Mouse (Mus musculus) forebrain, embryonic 16.5 days (tissue): ENCODE results near the gene Deup1. TPM values are rescaled to one million over a fixed set of nuclear protein-coding genes. Genes with fewer than 3 reads are reported as not detected.

Experiments
- ATAC-seq: fragments of 200-750 bp; cut with Nextera tagmentation; 2 replicates; pipeline ENCODE4 v1.8.0; 2017; ENCODE audit warnings: mild to moderate bottlenecking, moderate library complexity
- H3K27ac ChIP-seq: fragments of 300-500 bp; sonication (generic); 2 replicates; pipeline ENCODE4 v1.5.1; 2014; ENCODE audit warnings: low read length, control low read depth
- H3K27me3 ChIP-seq: fragments of 300-500 bp; sonication (generic); replicated peaks from 2 replicates; pipeline ENCODE4 v1.6.1; 2014; ENCODE audit warnings: low read length; ENCODE audit not compliant: control insufficient read depth, insufficient read depth
- H3K36me3 ChIP-seq: fragments of 300-500 bp; sonication (generic); 2 replicates; pipeline ENCODE4 v1.6.1; 2014; ENCODE audit not compliant: control insufficient read depth, insufficient read depth
- H3K4me1 ChIP-seq: fragments of 300-500 bp; sonication (generic); replicated peaks from 2 replicates; pipeline ENCODE4 v1.6.1; 2014; ENCODE audit warnings: low read length; ENCODE audit not compliant: control insufficient read depth, insufficient read depth
- H3K4me2 ChIP-seq: fragments of 300-500 bp; sonication (generic); 2 replicates; pipeline ENCODE4 v1.6.1; 2014; ENCODE audit warnings: mild to moderate bottlenecking, low read length, control low read depth
- H3K4me3 ChIP-seq: fragments of 300-500 bp; sonication (generic); replicated peaks from 2 replicates; pipeline ENCODE4 v1.5.1; 2014; ENCODE audit warnings: mild to moderate bottlenecking, low read length, control low read depth
- H3K9ac ChIP-seq: fragments of 300-500 bp; sonication (generic); replicated peaks from 2 replicates; pipeline ENCODE4 v1.6.1; 2014; ENCODE audit warnings: low read depth, low read length, control low read depth
- H3K9me3 ChIP-seq: fragments of 300-500 bp; sonication (generic); 2 replicates; pipeline ENCODE4 v1.6.1; 2016; ENCODE audit warnings: low read length; ENCODE audit not compliant: control insufficient read depth
- WGBS: fragments of 180-500 bp; shearing (Covaris S2); extraction: QIAGEN DNeasy Blood & Tissue Kit; methylation state at CpG from one replicate; pipeline ENCODE4 v1.1.7; 2014; 5-methylcytosine and 5-hydroxymethylcytosine counted together
- polyA plus RNA-seq: library from polyadenylated mRNA; unstranded; fragments of >200 nt; fragmentation: Nextera tagmentation; extraction: Ambion mirVana; gene quantifications from 2 replicates; pipeline ENCODE4 v1.2.1, GENCODE M21; 2015

Deup1 gene
- polyA plus RNA-seq, 1 experiment from 2014 or later, result 1.4 TPM

GRCm38 (mm10) chr9:15627384-15627783 is 349 bp downstream of the Deup1 start:
- Histone ChIP-seq H3K9me3 (no peaks in the 10 kb centered on the region), H3K27me3 (no peaks in the 10 kb centered on the region), H3K36me3 (no peaks in the 10 kb centered on the region), H3K9ac (peak overlapping the region; percentile 51), H3K4me3 (peak overlapping the region; percentile 35), H3K27ac (no peak overlapping the region), H3K4me2 (peak overlapping the region; percentile 66), H3K4me1 (peaks cover 7% of the 10 kb centered on the region)
- ATAC-seq, result peak; percentile 26; the same call in 1 of the 2 replicates
- 8% methylated on average over 5 of the region's 5 CpGs for WGBS

GRCm38 (mm10) chr9:15624739-15625138 is 3.0 kb downstream of the Deup1 start:
- Histone ChIP-seq H3K36me3 (no peaks in the 10 kb centered on the region), H3K4me2 (no peak overlapping the region), H3K4me3 (no peak overlapping the region), H3K27ac (no peak overlapping the region), H3K9me3 (no peaks in the 10 kb centered on the region), H3K4me1 (peaks cover 7% of the 10 kb centered on the region), H3K27me3 (no peaks in the 10 kb centered on the region), H3K9ac (no peak overlapping the region)
- no peak for ATAC-seq
- WGBS, result 57% methylated on average over 3 of the region's 3 CpGs

GRCm38 (mm10) chr9:15619767-15620166 is 8.0 kb downstream of the Deup1 start:
- Histone ChIP-seq H3K9me3 (no peaks in the 10 kb centered on the region), H3K4me3 (no peak overlapping the region), H3K4me2 (no peak overlapping the region), H3K9ac (no peak overlapping the region), H3K4me1 (0 out of 2 replicates have a peak, but pooled peaks cover 3% of the 10 kb centered on the region), H3K27me3 (no peaks in the 10 kb centered on the region), H3K36me3 (no peaks in the 10 kb centered on the region), H3K27ac (no peak overlapping the region)
- peak; percentile 26; the same call in 1 of the 2 replicates for ATAC-seq
- WGBS, result 60% methylated on average over 1 of the region's 1 CpGs

GRCm38 (mm10) chr9:15619020-15619590 is 8.6 kb downstream of the Deup1 start:
- Histone ChIP-seq H3K9me3 (no peaks in the 10 kb centered on the region), H3K27ac (no peak overlapping the region), H3K4me1 (0 out of 2 replicates have a peak, but pooled peaks cover 3% of the 10 kb centered on the region), H3K27me3 (no peaks in the 10 kb centered on the region), H3K4me2 (no peak overlapping the region), H3K9ac (no peak overlapping the region), H3K36me3 (no peaks in the 10 kb centered on the region), H3K4me3 (no peak overlapping the region)
- WGBS, result 74% methylated on average over 10 of the region's 10 CpGs
- no peak for ATAC-seq

- Histone ChIP-seq H3K9me3 (no peaks in the 10 kb centered on the region), H3K27me3 (no peaks in the 10 kb centered on the region), H3K36me3 (no peaks in the 10 kb centered on the region), H3K4me1 (0 out of 2 replicates have a peak, but pooled peaks cover 3% of the 10 kb centered on the region), H3K27ac (no peak overlapping the region), H3K4me3 (no peak overlapping the region), H3K9ac (no peak overlapping the region), H3K4me2 (no peak overlapping the region)
- 51% methylated on average over 7 of the region's 7 CpGs for WGBS
- ATAC-seq, result no peak
These were observed 10.7 kb downstream of the Deup1 start for GRCm38 (mm10) chr9:15617061-15617460.

- no peak for ATAC-seq
- no peaks in the 10 kb centered on the region for H3K27me3 ChIP-seq
- H3K4me3 ChIP-seq, result no peak overlapping the region
- WGBS, result 85% methylated on average over 6 of the region's 6 CpGs
- H3K9me3 ChIP-seq, result no peaks in the 10 kb centered on the region
- no peak overlapping the region for H3K4me2 ChIP-seq
- no peaks in the 10 kb centered on the region for H3K36me3 ChIP-seq
- H3K9ac ChIP-seq, result no peak overlapping the region
- H3K4me1 ChIP-seq, result 0 out of 2 replicates have a peak, but pooled peaks cover 3% of the 10 kb centered on the region
- H3K27ac ChIP-seq, result no peak overlapping the region
These were observed 11.3 kb downstream of the Deup1 start for GRCm38 (mm10) chr9:15616471-15616870.

- no peaks in the 10 kb centered on the region for H3K9me3 ChIP-seq
- no peak overlapping the region for H3K4me3 ChIP-seq
- H3K27me3 ChIP-seq, result no peaks in the 10 kb centered on the region
- H3K36me3 ChIP-seq, result no peaks in the 10 kb centered on the region
- H3K27ac ChIP-seq, result no peak overlapping the region
- H3K9ac ChIP-seq, result no peak overlapping the region
- no peaks in the 10 kb centered on the region for H3K4me1 ChIP-seq
- WGBS, result 92% methylated on average over 5 of the region's 5 CpGs
- no peak for ATAC-seq
- H3K4me2 ChIP-seq, result no peak overlapping the region
These were observed 18.3 kb downstream of the Deup1 start for GRCm38 (mm10) chr9:15609280-15609930.

- Histone ChIP-seq H3K27me3 (no peaks in the 10 kb centered on the region), H3K36me3 (no peaks in the 10 kb centered on the region), H3K9ac (no peak overlapping the region), H3K27ac (no peak overlapping the region), H3K4me3 (no peak overlapping the region), H3K4me1 (no peaks in the 10 kb centered on the region), H3K4me2 (no peak overlapping the region), H3K9me3 (no peaks in the 10 kb centered on the region)
- no peak for ATAC-seq
- 93% methylated on average over 2 of the region's 2 CpGs for WGBS
These were observed 20.1 kb downstream of the Deup1 start for GRCm38 (mm10) chr9:15607601-15608000.

GRCm38 (mm10) chr9:15603156-15603555 is 24.6 kb downstream of the Deup1 start:
- H3K9ac ChIP-seq, result no peak overlapping the region
- no peaks in the 10 kb centered on the region for H3K9me3 ChIP-seq
- H3K27ac ChIP-seq, result no peak overlapping the region
- H3K36me3 ChIP-seq, result no peaks in the 10 kb centered on the region
- no peaks in the 10 kb centered on the region for H3K4me1 ChIP-seq
- H3K4me3 ChIP-seq, result no peak overlapping the region
- no peaks in the 10 kb centered on the region for H3K27me3 ChIP-seq
- ATAC-seq, result no peak
- H3K4me2 ChIP-seq, result no peak overlapping the region
- 81% methylated on average over 8 of the region's 8 CpGs for WGBS
